Mouse (Mus musculus): ENCODE data around the gene Wdr90.

Wdr90 gene

GRCm38 (mm10) chr17:25860832-25861703 is at the start of gene Wdr90:
Gene Wdr90 (minus strand): TSS chr17:25861501.
- peak; percentile 85 for DNase-seq (ENCODE audit: low spot score)

GRCm38 (mm10) chr17:25907640-25908039 is 46.3 kb upstream of the Wdr90 start:
- DNase-seq (ENCODE audit: low spot score) = no peak

- no peak for DNase-seq (ENCODE audit: low spot score)
Observed at GRCm38 (mm10) chr17:25903061-25903460, 41.8 kb upstream of the Wdr90 start.

GRCm38 (mm10) chr17:25900193-25900592 is 38.9 kb upstream of the Wdr90 start:
- no peak for DNase-seq (ENCODE audit: low spot score)

- DNase-seq (ENCODE audit: low spot score) = no peak
Observed at GRCm38 (mm10) chr17:25895891-25896290, 34.6 kb upstream of the Wdr90 start.

GRCm38 (mm10) chr17:25895415-25895814 is 34.1 kb upstream of the Wdr90 start:
- no peak for DNase-seq (ENCODE audit: low spot score)

GRCm38 (mm10) chr17:25893975-25894617 is 32.8 kb upstream of the Wdr90 start:
- peak; percentile 62 for DNase-seq (ENCODE audit: low spot score)

GRCm38 (mm10) chr17:25888837-25889236 is 27.5 kb upstream of the Wdr90 start:
- no peak for DNase-seq (ENCODE audit: low spot score)

- DNase-seq (ENCODE audit: low spot score) = no peak
Observed at GRCm38 (mm10) chr17:25887467-25887866, 26.2 kb upstream of the Wdr90 start.

GRCm38 (mm10) chr17:25886806-25887205 is 25.5 kb upstream of the Wdr90 start:
- no peak for DNase-seq (ENCODE audit: low spot score)

GRCm38 (mm10) chr17:25885636-25886035 is 24.3 kb upstream of the Wdr90 start:
- DNase-seq (ENCODE audit: low spot score) = no peak

GRCm38 (mm10) chr17:25883824-25884223 is 22.5 kb upstream of the Wdr90 start:
- DNase-seq (ENCODE audit: low spot score) = no peak

GRCm38 (mm10) chr17:25883268-25883667 is 22.0 kb upstream of the Wdr90 start:
- no peak for DNase-seq (ENCODE audit: low spot score)

- DNase-seq (ENCODE audit: low spot score) = peak; percentile 40
Observed at GRCm38 (mm10) chr17:25882306-25882705, 21.0 kb upstream of the Wdr90 start.

- DNase-seq (ENCODE audit: low spot score) = no peak
Observed at GRCm38 (mm10) chr17:25881691-25882090, 20.4 kb upstream of the Wdr90 start.

- no peak for DNase-seq (ENCODE audit: low spot score)
Observed at GRCm38 (mm10) chr17:25880913-25881641, 19.8 kb upstream of the Wdr90 start.

GRCm38 (mm10) chr17:25880196-25880910 is 19.1 kb upstream of the Wdr90 start, which contains the start of gene Wfikkn1:
Gene Wfikkn1 (minus strand): TSS chr17:25880858.
- DNase-seq (ENCODE audit: low spot score) = no peak

- no peak for DNase-seq (ENCODE audit: low spot score)
Observed at GRCm38 (mm10) chr17:25879750-25880149, 18.4 kb upstream of the Wdr90 start.

- DNase-seq (ENCODE audit: low spot score) = no peak
Observed at GRCm38 (mm10) chr17:25879261-25879660, 18.0 kb upstream of the Wdr90 start.

GRCm38 (mm10) chr17:25878611-25879180 is 17.4 kb upstream of the Wdr90 start:
- no peak for DNase-seq (ENCODE audit: low spot score)
